Mouse (Mus musculus): ENCODE results near the gene Adgb.

GRCm38 (mm10) chr10:10449067-10449466 lies 23.1 kb downstream of the Adgb start:
- no peak for TF ChIP-seq CTCF (IDR thresholded peaks at IDR 0.05; ENCODE audit: insufficient read depth, low read length)
- TF ChIP-seq POLR2A (IDR thresholded peaks at IDR 0.05; ENCODE audit: borderline replicate concordance, extremely low read depth, low read depth, low read length), result no peak
